Mouse (Mus musculus): Measurements from ENCODE around the gene Ptrhd1. TPM values are rescaled to one million over a fixed set of nuclear protein-coding genes. Genes with fewer than 3 reads are reported as not detected.
"Not testable (repeated sequence)": the region's sequence is repeated elsewhere in the genome, so short reads cannot be mapped to it uniquely, and the experiment has no call there.

Gene Ptrhd1
- polyA plus RNA-seq, 1 experiment, result 12.2 TPM

DNA sequence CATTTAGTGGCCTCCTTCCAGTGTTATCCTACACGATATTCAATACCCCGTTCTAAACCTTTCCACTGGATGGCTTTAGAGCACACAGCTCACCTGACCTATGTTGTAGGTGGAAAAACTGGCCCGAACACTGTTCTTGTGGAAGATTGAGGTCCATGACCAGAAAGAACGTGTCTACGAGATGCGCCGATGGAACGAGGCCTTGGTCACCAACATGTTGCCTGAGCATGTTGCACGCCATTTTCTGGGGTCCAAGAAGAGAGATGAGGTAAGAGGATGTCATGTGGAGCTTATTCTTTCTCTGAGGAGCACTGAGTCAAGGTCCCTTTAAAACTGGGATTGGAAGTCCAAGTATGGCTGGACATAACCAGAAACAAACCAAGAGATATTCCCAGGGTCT is 24.6 kb upstream of the Ptrhd1 start:
- no peak overlapping the region for H3K4me3 ChIP-seq (ENCODE audit: insufficient read depth, low read depth, low read length)
- no peaks in the 10 kb centered on the region for H3K4me1 ChIP-seq (ENCODE audit: control insufficient read depth, insufficient read depth, insufficient read length, low read length)
- no peak overlapping the region for H3K27ac ChIP-seq (replicated peaks; ENCODE audit: low read depth, low read length)

DNA sequence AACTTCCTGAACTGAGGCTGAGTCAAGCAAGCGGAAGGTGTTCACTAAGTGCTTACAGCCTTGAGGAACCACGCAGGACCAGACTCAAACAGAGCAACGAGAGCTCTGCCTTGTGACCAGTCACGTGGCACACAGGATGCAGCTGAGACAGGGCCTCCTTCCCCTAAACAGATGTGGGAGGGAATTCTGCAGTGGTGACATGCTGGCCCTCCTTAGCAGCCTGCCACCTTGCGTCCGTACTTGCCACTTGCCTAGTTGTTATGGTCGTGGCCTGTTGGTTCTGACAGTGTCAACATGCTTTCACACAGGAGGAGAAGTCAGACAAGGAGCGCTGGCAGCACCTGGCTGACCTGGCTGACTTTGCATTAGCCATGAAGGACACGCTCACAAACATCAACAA is 22.7 kb upstream of the Ptrhd1 start:
- no peak overlapping the region for H3K27ac ChIP-seq (replicated peaks; ENCODE audit: low read depth, low read length)
- H3K4me1 ChIP-seq (ENCODE audit: control insufficient read depth, insufficient read depth, insufficient read length, low read length), result no peaks in the 10 kb centered on the region
- no peak overlapping the region for H3K4me3 ChIP-seq (ENCODE audit: insufficient read depth, low read depth, low read length)

GRCm38 (mm10) chr12:4212908-4213307 is 20.9 kb upstream of the Ptrhd1 start:
- Histone ChIP-seq H3K4me1 (ENCODE audit: control insufficient read depth, insufficient read depth, insufficient read length, low read length) (no peaks in the 10 kb centered on the region), H3K4me3 (ENCODE audit: insufficient read depth, low read depth, low read length) (no peak overlapping the region), H3K27ac (replicated peaks; ENCODE audit: low read depth, low read length) (no peak overlapping the region)

- Histone ChIP-seq H3K4me1 (ENCODE audit: control insufficient read depth, insufficient read depth, insufficient read length, low read length) (peaks cover 4% of the 10 kb centered on the region; the same call in 1 of the 2 replicates), H3K27ac (replicated peaks; ENCODE audit: low read depth, low read length) (no peak overlapping the region)
Measured at GRCm38 (mm10) chr12:4230156-4230555, 3.7 kb upstream of the Ptrhd1 start.

GRCm38 (mm10) chr12:4232777-4233176 is 1.1 kb upstream of the Ptrhd1 start:
- Histone ChIP-seq H3K4me1 (ENCODE audit: control insufficient read depth, insufficient read depth, insufficient read length, low read length) (peaks cover 5% of the 10 kb centered on the region; the same call in 1 of the 2 replicates), H3K4me3 (ENCODE audit: insufficient read depth, low read depth, low read length) (no peak overlapping the region), H3K27ac (replicated peaks; ENCODE audit: low read depth, low read length) (no peak overlapping the region)

More at GRCm38 (mm10) chr12:4230156-4230555, 3.7 kb upstream of the Ptrhd1 start:
- H3K4me3 ChIP-seq (ENCODE audit: insufficient read depth, low read depth, low read length), result no peak overlapping the region

GRCm38 (mm10) chr12:4237481-4237880 is 3.7 kb downstream of the Ptrhd1 start:
- Histone ChIP-seq H3K4me1 (ENCODE audit: control insufficient read depth, insufficient read depth, insufficient read length, low read length) (peaks cover 5% of the 10 kb centered on the region; the same call in 1 of the 2 replicates), H3K4me3 (ENCODE audit: insufficient read depth, low read depth, low read length) (no peak overlapping the region), H3K27ac (replicated peaks; ENCODE audit: low read depth, low read length) (no peak overlapping the region)

DNA sequence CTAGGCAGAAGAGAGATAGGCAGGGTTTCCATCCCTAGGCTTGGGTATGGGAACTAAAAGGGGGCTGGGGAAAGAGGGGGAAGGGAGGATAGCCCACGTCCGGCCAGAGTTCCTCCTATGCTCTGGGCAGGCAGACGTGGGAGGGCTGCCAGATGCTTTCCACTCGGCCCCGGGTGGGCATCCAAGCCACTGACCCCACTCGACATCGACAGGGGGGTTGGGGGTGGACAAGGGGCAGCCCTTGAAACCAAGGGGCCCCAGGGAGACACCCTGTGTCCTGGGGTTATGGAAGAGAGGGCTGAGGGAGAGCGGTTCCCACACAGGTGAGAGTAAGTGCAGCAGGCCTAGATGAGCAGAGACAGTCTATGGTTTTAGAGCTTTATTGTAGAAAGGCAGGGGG is 6.5 kb downstream of the Ptrhd1 start:
- H3K27ac ChIP-seq (replicated peaks; ENCODE audit: low read depth, low read length); H3K4me1 ChIP-seq (ENCODE audit: control insufficient read depth, insufficient read depth, insufficient read length, low read length); H3K4me3 ChIP-seq (ENCODE audit: insufficient read depth, low read depth, low read length): not testable (repeated sequence)

DNA sequence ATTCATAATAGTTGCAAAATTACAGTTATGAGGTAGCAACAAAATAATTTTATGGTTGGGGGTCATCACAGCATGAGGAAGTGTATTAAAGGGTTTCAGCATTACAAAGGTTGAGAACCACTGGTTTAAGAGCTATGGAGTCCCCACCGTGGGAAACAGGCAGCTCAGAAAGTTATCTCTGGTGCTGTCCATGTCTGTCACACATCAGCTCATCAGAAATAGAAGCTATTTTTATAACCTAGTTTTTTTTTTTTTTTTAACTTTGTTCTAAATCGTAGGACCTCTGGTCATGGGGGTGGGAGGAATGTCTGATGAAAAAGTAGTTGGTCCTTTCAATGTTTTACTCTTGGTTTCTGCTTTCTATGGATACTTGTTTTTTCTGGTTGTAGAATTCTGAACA is 10.0 kb downstream of the Ptrhd1 start:
- Histone ChIP-seq H3K4me3 (ENCODE audit: insufficient read depth, low read depth, low read length) (no peak overlapping the region), H3K27ac (replicated peaks; ENCODE audit: low read depth, low read length) (no peak overlapping the region), H3K4me1 (ENCODE audit: control insufficient read depth, insufficient read depth, insufficient read length, low read length) (no peaks in the 10 kb centered on the region)

DNA sequence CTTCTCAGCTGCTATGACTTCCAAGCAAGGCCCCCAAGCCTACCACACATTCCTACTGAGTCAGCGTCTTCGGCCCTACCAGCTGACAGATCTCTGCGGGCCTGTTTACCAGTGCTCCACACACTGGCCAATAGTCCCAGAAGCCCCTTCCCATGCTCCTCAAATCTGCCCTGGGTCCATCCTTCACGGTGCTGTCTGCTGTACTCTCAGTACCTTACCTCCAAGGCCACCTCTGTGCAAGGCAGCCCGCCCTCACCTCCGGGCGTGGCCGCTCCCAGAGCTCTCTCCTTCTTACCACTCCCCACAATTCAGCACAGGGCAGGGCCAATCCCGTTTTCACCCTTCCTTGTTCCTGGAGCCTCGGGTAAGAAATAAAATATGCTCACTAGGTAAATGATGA is 11.9 kb downstream of the Ptrhd1 start:
- H3K4me3 ChIP-seq (ENCODE audit: insufficient read depth, low read depth, low read length), result no peak overlapping the region
- H3K27ac ChIP-seq (replicated peaks; ENCODE audit: low read depth, low read length), result no peak overlapping the region
- no peaks in the 10 kb centered on the region for H3K4me1 ChIP-seq (ENCODE audit: control insufficient read depth, insufficient read depth, insufficient read length, low read length)

- Histone ChIP-seq H3K4me3 (ENCODE audit: insufficient read depth, low read depth, low read length) (no peak overlapping the region), H3K4me1 (ENCODE audit: control insufficient read depth, insufficient read depth, insufficient read length, low read length) (no peaks in the 10 kb centered on the region), H3K27ac (replicated peaks; ENCODE audit: low read depth, low read length) (no peak overlapping the region)
Measured at GRCm38 (mm10) chr12:4249786-4250185, 16.0 kb downstream of the Ptrhd1 start.

DNA sequence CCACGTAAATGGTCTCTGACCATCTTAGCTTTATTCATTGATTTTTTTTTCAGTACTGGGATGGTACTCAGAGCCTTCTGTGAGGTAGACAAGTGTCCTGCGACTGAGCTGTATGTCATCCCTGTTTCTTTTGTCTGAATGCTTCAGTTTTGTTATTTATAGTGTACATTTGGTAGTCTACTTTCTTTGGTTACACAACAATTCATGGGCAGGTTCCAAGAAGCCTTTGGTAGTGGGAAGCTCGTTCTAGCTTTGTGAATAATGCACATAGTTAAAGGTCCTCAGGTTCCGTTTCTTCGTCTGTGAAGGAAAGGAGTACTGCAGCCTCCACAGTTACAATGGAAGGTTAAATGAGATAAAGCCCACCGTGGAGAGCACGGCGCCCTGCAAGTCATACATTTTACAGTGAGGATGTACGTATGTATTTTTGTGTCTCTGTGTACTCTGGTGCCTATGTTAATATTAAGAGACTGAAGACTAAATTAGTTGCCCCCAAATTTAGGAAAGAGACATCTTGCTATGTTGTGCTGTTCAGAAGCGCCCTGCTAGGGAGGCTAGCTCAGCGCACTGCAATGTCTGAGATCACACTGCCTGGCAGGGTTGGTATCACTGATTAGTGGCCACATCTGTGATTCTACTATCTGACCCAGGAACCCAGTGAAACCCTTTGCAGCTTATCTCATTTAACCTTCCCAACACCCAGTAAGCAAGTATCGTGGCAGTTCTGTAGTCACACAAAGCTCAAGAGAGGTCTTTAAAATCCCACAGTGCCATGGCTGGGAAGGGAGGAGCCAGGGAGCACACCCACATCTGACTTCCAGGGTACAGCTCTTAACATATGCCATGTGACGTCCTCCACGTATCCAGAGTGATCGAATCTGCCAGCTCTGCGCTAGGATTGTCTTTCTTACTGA is 19.2 kb downstream of the Ptrhd1 start:
- no peaks in the 10 kb centered on the region for H3K4me1 ChIP-seq (ENCODE audit: control insufficient read depth, insufficient read depth, insufficient read length, low read length)
- no peak overlapping the region for H3K4me3 ChIP-seq (ENCODE audit: insufficient read depth, low read depth, low read length)
- no peak overlapping the region for H3K27ac ChIP-seq (replicated peaks; ENCODE audit: low read depth, low read length)

DNA sequence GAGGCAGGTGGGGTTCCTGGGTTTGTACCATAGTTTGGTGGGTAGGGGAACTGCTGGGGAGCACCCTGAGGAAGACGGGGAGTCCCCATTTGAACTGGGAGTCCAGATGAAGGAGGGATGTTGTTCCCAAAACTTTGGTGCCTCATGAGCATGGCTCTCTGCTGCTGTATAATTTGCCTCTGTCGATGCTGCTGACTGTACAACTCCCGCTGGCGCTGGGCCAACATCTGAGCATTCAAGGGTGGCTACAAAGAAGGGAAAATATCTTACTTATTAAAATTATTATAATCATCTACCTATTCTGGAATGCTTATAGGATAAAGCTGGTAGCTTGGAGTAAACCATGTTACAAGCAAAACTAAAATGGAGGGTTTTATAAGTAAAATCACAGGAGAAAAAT is 33.9 kb downstream of the Ptrhd1 start:
- Histone ChIP-seq H3K27ac (replicated peaks; ENCODE audit: low read depth, low read length) (no peak overlapping the region), H3K4me3 (ENCODE audit: insufficient read depth, low read depth, low read length) (no peak overlapping the region), H3K4me1 (ENCODE audit: control insufficient read depth, insufficient read depth, insufficient read length, low read length) (no peaks in the 10 kb centered on the region)

- Histone ChIP-seq H3K4me3 (ENCODE audit: insufficient read depth, low read depth, low read length) (no peak overlapping the region), H3K4me1 (ENCODE audit: control insufficient read depth, insufficient read depth, insufficient read length, low read length) (no peaks in the 10 kb centered on the region), H3K27ac (replicated peaks; ENCODE audit: low read depth, low read length) (no peak overlapping the region)
Measured at GRCm38 (mm10) chr12:4271078-4271477, 37.3 kb downstream of the Ptrhd1 start.

GRCm38 (mm10) chr12:4278978-4279755 is 45.3 kb downstream of the Ptrhd1 start:
- H3K27ac ChIP-seq (replicated peaks; ENCODE audit: low read depth, low read length), result no peak overlapping the region
- no peak overlapping the region for H3K4me3 ChIP-seq (ENCODE audit: insufficient read depth, low read depth, low read length)
- H3K4me1 ChIP-seq (ENCODE audit: control insufficient read depth, insufficient read depth, insufficient read length, low read length), result no peaks in the 10 kb centered on the region

- no peak overlapping the region for H3K4me3 ChIP-seq (ENCODE audit: insufficient read depth, low read depth, low read length)
- no peak overlapping the region for H3K27ac ChIP-seq (replicated peaks; ENCODE audit: low read depth, low read length)
- H3K4me1 ChIP-seq (ENCODE audit: control insufficient read depth, insufficient read depth, insufficient read length, low read length), result no peaks in the 10 kb centered on the region
Measured at GRCm38 (mm10) chr12:4279878-4280277, 46.1 kb downstream of the Ptrhd1 start.

Data from brown adipose tissue, adult 24 weeks (tissue).